Mouse (Mus musculus) cerebellum, adult 9-10 months (tissue): ENCODE measurements at regions not wholly inside any gene's neighbourhood (a gene's known extent, or its start where the extent isn't known, plus 50 kb on each side); places are given as distances from the start of the nearest gene placed in this dataset.
"Not testable (repeated sequence)": the region's sequence is repeated elsewhere in the genome, so short reads cannot be mapped to it uniquely, and the experiment has no call there.

Source experiments
- DNase-seq: peaks from one replicate; pipeline ENCODE4 v3.0.0; 2022

DNA sequence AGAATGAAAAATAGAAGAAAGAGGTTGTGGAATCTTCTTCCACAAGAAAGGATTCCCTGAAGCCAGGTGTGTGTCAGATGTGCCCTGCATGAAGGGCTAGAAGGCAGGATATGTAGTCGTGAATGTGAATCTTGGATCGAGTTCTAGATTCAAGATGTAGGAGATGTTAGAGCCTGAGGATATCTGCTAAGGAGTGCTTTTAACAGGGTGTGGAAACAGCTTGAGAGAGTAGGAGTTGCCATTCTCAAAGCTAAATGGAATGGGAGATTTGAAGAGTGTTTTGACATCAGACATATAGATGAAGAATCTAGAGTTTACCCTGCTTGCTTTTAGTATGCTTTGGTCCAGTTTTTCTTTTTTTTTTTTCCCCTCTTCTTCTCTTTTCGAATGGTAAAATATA is 590.3 kb downstream of the Sis start:
- no peak for DNase-seq

DNA sequence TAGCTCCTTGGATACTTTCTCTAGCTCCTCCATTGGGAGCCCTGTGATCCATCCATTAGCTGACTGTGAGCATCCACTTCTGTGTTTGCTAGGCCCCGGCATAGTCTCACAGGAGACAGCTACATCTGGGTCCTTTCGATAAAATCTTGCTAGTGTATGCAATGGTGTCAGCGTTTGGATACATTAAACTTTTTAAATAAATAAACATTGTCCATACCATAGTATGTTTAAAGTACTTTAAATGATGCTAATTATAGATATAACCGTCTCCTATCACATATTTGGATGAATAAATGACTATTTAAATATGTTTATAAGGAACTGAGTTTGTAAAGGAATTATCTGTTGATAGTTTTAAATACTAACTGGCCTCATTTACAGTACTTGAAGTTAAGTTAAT is 607.8 kb downstream of the Sis start:
- not testable (repeated sequence) for DNase-seq

DNA sequence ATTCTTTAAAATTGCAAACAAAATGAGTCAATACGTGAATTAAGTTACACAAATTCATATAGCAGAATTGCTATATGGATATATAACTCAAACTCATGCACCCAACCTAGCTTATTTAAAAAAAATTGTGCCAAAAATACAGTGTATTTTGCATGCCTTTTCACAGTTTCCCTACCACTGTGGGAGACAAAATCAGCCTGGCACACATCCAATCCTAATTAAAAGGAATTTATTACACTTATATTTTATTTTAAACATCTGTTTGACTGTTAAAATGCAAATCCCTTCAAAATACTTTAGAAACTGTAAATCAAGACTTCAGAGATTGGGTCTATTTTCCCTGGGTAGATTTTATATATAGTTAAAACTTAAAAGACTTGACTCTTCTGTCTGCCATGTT is 639.6 kb downstream of the Sis start:
- no peak for DNase-seq

DNA sequence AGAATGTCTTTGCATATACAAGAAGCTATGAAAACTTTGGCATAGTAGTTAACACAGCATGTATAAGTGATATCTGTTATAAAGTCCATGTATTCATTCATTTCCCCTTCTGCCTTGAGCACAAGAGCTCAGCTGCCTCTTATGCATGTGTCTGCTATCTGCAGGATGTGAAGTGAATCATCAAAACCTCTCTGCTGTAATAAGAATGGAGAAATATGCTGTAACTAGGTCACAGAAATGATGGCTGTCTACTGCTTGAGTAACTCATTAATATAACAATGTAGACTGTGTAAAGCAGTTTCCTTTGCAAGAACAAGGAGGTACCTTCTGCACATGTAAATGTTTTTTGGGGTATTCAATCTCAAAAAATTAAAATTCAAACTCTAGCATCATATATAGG is 643.8 kb downstream of the Sis start:
- DNase-seq = peak; percentile 2

DNA sequence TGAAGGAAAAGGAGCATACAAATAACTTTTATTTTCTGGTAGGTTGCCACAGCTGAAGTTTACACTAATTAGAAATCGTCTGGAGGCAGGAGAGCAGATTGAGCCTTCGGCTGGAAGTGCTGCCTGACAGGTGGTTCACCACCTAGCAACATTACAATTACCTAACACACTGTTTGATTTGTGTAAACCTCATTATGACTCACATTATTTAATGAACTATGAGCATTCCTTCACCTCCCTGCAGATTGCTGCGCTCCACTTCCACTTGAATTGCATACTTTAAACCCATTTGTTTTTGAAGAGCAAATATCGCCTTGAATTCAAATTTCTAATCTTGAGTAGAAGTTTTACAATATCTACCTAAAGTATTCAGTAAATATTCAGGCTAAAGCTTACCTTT is 663.0 kb downstream of the Sis start:
- no peak for DNase-seq
